Comparison of ENCODE assay signal across 14 mouse cellular contexts in the genomic region with DNA sequence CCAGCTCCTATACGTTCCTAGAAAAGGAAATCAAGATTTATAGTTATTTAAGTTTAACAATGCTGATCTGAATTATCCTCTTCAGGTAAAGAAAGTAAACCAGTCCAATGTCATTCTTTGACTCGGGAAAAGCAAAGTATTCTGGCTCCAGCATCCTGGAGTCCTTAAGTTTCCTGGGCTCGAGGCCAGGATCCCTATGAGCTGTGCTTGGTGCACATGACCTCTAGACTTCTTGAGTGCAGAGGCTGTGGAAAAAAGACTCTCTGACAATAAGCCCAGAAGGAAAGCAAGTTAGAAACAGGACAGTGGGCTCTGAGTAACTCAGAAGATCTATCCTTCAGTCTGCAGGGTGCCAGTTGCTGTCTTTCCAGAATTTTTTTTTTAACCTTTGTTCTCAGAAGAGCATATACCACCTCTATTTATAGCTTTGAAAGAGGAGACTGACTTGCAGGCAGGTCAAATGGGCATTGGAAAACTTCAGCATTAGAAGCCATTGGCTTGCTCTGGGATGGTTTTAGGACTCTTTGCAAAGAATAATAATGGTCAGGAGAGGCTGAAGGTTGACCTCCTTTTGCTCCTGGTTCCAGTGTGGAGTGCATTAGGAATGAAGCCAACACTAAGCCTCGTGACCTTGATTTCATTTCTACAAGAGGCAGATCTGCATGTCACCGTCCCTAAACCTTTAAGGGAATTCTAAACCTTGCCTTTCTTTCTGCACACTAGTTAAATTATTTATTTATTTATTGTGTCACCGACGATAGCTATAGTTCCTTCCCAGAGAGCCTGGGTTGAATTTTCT. TPM values are rescaled to one million over a fixed set of nuclear protein-coding genes. Genes with fewer than 3 reads are reported as not detected.
DNase-seq lines count a peak whose midpoint lies in the region; ATAC-seq and TF ChIP-seq lines count a peak whose summit lies in the region.
"Had no signal": no experiment of that assay in that cellular context is flagged by ENCODE, and none has a peak within 500 bp of the region (broad histone marks: within the 10 kb centered on the region; RNA-seq: fewer than 3 reads in every experiment).

No protein-coding gene starts in this region.

- no peak overlapping the region for H3K4me2 ChIP-seq in heart, embryonic 16.5 days (ENCODE audit: low read depth, low read length)
- H3K4me2 ChIP-seq: midbrain, embryonic 15.5 days had no signal

- H3K36me3 ChIP-seq in heart, embryonic 16.5 days (ENCODE audit: control insufficient read depth, insufficient read depth) = no peaks in the 10 kb centered on the region
- no peaks in the 10 kb centered on the region for H3K36me3 ChIP-seq in forebrain, embryonic 10.5 days (replicated peaks)
- H3K36me3 ChIP-seq: midbrain, embryonic 15.5 days had no signal

- no peaks in the 10 kb centered on the region for H3K9me3 ChIP-seq in heart, embryonic 16.5 days (replicated peaks; ENCODE audit: control insufficient read depth, low read length)
- no peaks in the 10 kb centered on the region for H3K9me3 ChIP-seq in forebrain, embryonic 10.5 days
- H3K9me3 ChIP-seq: midbrain, embryonic 15.5 days had no signal

- 50% methylated on average over 7 of the region's 7 CpGs for WGBS in heart, embryonic 16.5 days
- 88% methylated on average over 7 of the region's 7 CpGs for WGBS in forebrain, embryonic 10.5 days

- no peak overlapping the region for H3K4me3 ChIP-seq in layer of hippocampus, adult 2 months
- no peak overlapping the region for H3K4me3 ChIP-seq in heart, embryonic 16.5 days (ENCODE audit: low read length)
- no peak overlapping the region for H3K4me3 ChIP-seq in forebrain, embryonic 10.5 days
- H3K4me3 ChIP-seq: erythroblast, embryonic 14.5 days; midbrain, embryonic 15.5 days had no signal

- H3K27ac ChIP-seq in layer of hippocampus, adult 2 months = peak overlapping the region; percentile 56
- peak overlapping the region; percentile 88 for H3K27ac ChIP-seq in heart, embryonic 16.5 days (ENCODE audit: low read length)
- H3K27ac ChIP-seq in forebrain, embryonic 10.5 days = no peak overlapping the region
- H3K27ac ChIP-seq: midbrain, embryonic 15.5 days had no signal

- H3K4me1 ChIP-seq in heart, embryonic 16.5 days (ENCODE audit: control insufficient read depth, insufficient read depth, low read length) = peaks cover 7% of the 10 kb centered on the region
- H3K4me1 ChIP-seq in forebrain, embryonic 10.5 days = no peaks in the 10 kb centered on the region
- H3K4me1 ChIP-seq: midbrain, embryonic 15.5 days had no signal

- TF ChIP-seq CTCF in layer of hippocampus, adult 2 months (conservative IDR thresholded peaks at IDR 0.05) = no peak

- no peak for DNase-seq in cerebellum, postnatal 36 days
- DNase-seq in layer of hippocampus, adult 2 months (ENCODE audit: low spot score in 2 of 2) = peak in 1 of 2 experiments; percentile 3
- DNase-seq in layer of hippocampus, adult 8-10 months (ENCODE audit: low spot score in 2 of 2) = no peak
- peak; percentile 10 for DNase-seq in lung, postnatal 14 days
- DNase-seq in right cerebral cortex, postnatal 4 days = no peak
- no peak for DNase-seq in forebrain, embryonic 10.5 days (ENCODE audit: extremely low spot score, low spot score)
- DNase-seq: liver, postnatal 0 days; thymus, adult 2 months had no signal

- H3K9ac ChIP-seq in heart, embryonic 16.5 days (ENCODE audit: low read length) = no peak overlapping the region
- H3K9ac ChIP-seq: liver, postnatal 0 days; midbrain, embryonic 15.5 days had no signal

- peak; percentile 45; the same call in 1 of the 2 replicates for ATAC-seq in cerebellum, adult (ENCODE audit: insufficient number of reproducible peaks, low FRiP score, low TSS enrichment)
- ATAC-seq in heart, embryonic 16.5 days (replicated peaks; ENCODE audit: extremely low read depth, insufficient read depth, low FRiP score) = peak; percentile 73
- ATAC-seq: intestine, embryonic 16.5 days; liver, postnatal 0 days; midbrain, embryonic 15.5 days had no signal

- no peaks in the 10 kb centered on the region for H3K27me3 ChIP-seq in heart, embryonic 16.5 days (ENCODE audit: control insufficient read depth, insufficient read depth, low read length)
- H3K27me3 ChIP-seq in forebrain, embryonic 10.5 days (ENCODE audit: poor library complexity, severe bottlenecking) = no peaks in the 10 kb centered on the region
- H3K27me3 ChIP-seq: midbrain, embryonic 15.5 days had no signal

RNA-seq across cellular contexts. Expression of a gene that starts 26.4 kb away (rescaled TPM):
- total RNA-seq in layer of hippocampus, adult 2 months (2021) = 10 to 100 TPM; 79.7 to 80.5 TPM
- total RNA-seq in layer of hippocampus, adult 8-10 months (2022) = 10 to 100 TPM; 64.0 to 87.7 (median 74.8) TPM
- polyA plus RNA-seq in heart, embryonic 16.5 days (2015; fragmentation: Nextera tagmentation; extraction: Ambion mirVana) = 5.7 and 6.7 TPM in 2 replicates
- 5.9 and 7.4 TPM in 2 replicates for polyA plus RNA-seq in forebrain, embryonic 10.5 days (2016; fragmentation: Nextera tagmentation; extraction: Ambion mirVana)
- total RNA-seq: neutrophil, adult 5-6 weeks had no signal
- polyA plus RNA-seq: erythroblast, embryonic 14.5 days had no signal
